Mouse (Mus musculus): Measurements from ENCODE around the gene Mapk13.

GRCm38 (mm10) chr17:28809175-28809831, 40.2 kb downstream of the Mapk13 start:
- TF ChIP-seq TAL1 (IDR thresholded peaks at IDR 0.05; ENCODE audit: low read length) (peak; percentile 45; the same call in 2 of the 3 replicates), GATA1 (IDR thresholded peaks at IDR 0.05; ENCODE audit: low read length) (peak; percentile 75)
